Mouse (Mus musculus) common myeloid progenitor, adult 5-6 weeks (primary cell): ENCODE results near the gene Col9a3. TPM values are rescaled to one million over a fixed set of nuclear protein-coding genes. Genes with fewer than 3 reads are reported as not detected.

Source experiments
- ATAC-seq: replicated peaks from 2 replicates; pipeline ENCODE4 v1.8.0; 2016; ENCODE audit warnings: low read depth, mild to moderate bottlenecking, moderate TSS enrichment, inconsistent platforms; ENCODE audit not compliant: poor library complexity, severe bottlenecking
- total RNA-seq: library from RNA; stranded (forward); fragments of 200-1000, 187-1606 nt; gene quantifications from 2 replicates; pipeline ENCODE4 v1.2.3, GENCODE M21; 2017

The Col9a3 gene
- total RNA-seq, 1 experiment from 2014 or later: not detected

DNA sequence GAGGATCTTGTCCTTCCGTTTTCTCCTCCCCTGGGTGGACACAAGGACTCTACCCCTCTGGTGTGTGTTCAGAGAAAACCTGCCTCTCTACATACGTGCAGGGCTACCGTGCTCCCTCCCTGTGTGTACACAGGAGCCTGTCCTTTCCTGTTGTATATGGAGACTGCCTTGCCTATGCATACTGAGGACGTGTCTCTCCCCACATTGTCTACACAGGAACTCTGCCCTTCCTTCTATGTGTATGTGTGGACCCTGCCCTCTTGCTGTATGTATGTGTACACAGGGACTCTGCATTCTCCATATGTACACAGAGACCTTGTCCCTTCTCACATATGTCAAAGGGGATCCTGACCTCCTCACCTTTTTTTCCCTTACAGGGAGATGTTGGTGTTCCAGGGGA is 12.7 kb downstream of the Col9a3 start:
- no peak for ATAC-seq

DNA sequence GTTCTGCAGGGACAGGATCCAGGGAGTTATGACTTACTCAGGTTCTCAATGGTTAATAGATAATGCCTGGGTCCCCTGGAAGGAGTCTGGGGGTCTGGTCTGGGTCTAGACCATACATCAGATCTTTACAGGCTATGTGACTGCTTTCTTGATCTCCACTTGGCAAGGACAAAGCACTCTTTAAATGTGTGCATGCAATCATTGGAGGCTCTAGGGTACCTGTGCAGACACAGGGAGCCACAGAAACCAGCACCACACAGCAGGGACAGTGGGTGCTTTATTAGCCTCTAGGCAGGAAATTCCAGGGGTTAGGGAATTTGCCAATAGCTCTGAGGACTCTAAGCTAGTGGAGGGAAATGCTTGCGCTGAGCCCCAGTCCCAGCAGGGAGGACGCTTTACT is 14.3 kb downstream of the Col9a3 start:
- no peak for ATAC-seq

DNA sequence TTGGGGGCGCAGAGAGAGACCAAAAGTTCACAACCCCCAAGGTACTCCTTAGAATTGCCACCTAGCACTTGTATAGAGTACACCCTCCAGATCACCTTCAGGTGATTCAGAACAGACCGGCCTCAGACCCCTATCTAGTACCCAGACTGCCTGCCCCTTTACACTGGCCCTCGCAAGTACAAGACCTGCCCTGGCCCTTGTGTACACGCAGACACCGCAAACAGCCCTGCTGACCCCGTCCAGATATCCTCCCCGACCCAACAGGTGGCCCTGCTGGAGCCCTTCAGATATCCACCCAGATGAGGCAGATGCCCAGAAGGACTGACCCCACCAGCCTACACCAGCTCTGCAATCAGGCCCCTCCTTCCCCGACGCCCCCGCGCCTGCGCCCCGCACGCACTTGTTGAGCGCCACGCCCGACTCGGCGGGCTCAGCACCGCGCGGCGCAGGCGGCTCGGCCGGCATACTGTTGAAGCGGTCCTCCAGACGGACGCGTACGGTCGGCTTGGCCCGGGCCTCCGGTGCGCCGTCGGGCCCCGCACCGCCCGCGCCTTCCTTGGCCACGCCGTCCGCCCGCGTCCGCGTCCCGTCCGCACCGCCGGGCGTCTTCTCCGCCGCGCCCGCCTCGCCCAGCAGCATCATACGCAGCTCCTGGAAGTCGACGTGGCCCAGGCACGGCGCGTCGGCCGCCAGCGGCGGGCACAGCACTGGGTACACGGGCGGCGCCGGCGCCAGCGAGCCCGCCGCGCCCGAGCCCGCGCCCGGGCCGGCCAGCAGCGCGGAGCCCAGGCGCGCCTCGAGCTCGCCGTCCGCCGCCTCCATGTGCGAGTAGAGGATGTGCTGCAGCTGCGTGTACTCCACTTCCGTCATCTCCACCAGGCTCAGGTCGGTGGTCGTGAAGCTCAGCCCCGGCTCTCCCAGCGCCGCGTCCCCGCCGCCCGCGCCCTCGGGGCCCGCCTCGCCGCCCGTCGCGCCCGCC is 44.3 kb downstream of the Col9a3 start:
- no peak for ATAC-seq

DNA sequence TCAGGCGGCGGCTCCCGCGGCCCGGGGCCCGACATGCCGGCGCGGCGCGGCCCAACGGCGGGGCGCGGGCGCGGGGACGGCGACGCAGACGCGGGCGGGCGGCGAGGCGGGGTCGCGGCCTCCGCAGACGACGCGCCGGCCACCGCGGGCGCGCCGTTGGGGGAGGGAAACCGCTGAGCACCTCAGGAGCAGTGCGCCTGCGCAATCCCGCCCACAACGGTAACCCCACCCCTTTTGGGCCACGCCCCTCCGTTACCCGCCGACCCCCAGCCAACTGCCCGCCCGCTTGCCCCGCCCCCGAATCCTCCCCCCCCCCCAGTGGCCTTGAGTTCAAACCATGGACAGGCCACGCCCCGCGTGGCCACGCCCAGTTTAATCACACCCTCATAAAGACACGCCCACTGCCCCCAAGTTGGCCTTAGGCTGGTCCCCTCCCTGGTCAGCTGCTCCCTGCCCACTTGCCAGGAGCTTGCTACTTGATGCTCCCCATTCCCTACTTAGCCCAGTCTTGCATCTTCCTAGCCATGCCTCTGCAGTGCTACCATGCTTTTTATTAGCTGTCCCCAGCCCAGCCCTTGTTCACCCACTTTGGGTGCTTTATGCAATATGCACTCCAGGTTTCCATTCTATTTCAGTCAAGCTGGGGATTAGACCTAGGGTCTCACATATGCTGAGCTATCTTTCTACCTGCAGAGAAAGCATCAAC is 45.1 kb downstream of the Col9a3 start, which contains the start of gene Tcfl5:
Tcfl5 (minus strand) TSS at position 154 of the 706 bp plus-strand sequence.
- ATAC-seq: no peak

DNA sequence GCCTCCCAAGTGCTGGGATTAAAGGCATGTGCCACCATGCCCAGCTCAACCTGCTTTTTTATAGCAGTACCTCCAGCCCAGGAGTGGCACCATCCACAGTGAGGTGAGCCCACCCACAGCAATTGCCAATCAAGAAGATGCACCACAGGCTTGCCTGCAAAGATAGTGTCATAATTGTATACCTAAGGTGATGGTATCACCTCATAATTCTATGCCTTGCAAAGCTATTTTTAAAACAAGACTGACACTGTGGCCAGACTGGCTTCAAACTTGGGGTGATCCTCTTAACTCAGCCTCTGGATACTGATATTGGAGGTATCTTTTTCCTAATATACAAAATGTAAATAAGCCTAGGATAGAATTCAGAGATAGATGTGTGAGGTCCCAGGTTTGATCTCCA is 46.0 kb downstream of the Col9a3 start:
- ATAC-seq: no peak

DNA sequence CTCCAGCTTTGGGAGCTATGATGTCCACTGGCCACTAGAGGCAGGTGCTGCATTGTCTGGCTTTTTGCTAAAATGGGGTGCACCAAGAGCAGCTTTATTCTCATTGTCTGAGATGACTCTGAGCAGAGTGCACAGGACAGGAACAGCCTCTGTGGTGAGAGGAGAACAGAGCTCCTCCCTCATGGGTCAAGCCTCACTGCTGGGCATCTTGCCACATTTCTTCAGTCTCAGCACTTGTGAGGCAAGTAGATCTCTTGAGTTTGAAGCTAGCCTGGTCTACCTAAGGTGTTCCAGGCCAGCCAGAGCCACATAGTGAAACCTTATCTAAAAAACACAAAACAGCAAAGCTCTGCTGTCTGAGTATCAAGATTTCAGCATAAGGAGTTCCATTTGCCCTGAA is 49.3 kb downstream of the Col9a3 start:
- ATAC-seq: no peak

DNA sequence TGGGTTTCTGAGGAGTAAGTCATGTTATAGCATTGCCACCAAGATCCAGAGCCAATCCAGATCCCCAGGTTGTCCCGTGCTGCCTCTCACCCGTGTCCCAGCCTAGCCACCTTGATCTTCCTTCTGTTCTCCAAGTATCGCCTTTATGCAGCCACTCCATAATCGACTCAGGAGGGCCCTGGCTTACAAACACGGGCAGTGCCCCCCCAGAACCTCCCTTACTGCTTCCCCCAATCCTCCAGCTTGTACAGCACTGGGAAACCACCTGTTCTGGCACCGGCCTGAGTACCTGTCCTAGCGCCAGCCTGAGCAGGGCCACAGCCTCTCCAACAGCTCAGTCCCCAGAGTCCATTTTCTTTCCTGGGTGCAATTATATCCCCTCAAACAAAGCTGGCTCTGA is 57.1 kb downstream of the Col9a3 start:
- no peak for ATAC-seq

DNA sequence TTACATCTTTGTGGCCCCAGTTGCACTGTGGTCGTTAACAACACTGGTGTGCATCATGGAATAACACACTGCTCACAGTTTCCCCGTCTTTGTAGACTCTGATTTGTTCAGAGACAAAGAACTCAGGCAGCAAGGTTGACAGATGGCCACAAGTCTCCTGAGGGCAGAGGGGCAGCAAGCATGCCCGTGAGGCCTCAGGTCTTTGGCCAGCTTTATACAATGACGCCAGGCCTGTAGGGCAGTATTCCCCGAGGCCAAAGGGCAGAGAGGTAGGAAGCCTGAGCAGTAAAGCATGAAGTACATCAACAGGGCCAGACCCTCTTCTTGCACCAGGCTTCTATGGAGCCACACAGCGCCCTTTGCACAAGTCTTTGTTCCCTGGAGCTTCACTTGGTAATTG is 57.6 kb downstream of the Col9a3 start:
- ATAC-seq: no peak

DNA sequence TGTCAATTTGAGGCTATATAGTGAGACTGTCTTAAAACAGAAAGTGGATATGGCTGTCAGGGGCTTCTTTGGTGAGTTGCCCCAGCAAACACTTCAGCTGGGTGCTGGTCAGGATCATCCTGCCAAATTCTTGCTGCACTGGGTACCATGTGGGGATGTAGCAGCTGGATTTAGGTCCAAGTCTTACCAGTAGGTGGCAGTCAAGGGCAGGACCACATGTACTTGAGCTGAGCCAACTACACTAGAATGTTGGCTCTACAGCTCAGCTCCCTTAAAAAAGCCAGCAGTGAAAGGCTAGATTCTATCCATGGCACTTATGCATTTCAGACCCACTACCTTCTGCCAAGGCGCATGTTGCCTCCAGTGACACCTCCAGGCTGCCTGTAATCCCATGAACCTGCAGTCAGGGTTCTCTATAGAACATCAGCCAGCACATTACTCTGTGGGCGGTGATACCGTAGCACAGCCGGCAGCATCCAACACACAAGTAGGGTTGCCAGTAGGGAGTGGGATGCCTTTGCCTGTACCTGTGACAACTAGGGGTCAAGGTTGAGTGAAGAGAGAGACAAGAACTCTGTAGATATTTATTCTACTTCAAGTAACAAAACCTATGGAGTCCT is 59.9 kb downstream of the Col9a3 start:
- ATAC-seq: peak; percentile 90

DNA sequence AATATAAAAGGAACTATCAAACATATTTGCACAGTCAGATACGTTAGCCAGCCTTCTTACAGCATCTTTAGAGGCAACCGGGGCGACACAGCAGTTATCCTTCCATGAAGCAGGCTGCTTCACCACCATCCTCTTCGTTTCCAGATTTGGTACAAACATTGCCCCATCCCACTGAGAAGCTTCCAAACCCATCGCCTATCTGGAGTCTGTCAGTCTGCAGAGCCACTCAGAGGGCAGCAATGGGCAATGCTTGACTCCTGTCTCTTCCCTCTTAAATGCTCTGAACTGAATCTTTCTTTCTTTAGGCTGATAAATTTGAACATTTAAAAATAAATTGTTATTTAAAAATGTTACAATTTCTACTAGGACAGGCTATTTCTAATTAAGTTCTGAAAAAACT is 60.8 kb downstream of the Col9a3 start:
- no peak for ATAC-seq

DNA sequence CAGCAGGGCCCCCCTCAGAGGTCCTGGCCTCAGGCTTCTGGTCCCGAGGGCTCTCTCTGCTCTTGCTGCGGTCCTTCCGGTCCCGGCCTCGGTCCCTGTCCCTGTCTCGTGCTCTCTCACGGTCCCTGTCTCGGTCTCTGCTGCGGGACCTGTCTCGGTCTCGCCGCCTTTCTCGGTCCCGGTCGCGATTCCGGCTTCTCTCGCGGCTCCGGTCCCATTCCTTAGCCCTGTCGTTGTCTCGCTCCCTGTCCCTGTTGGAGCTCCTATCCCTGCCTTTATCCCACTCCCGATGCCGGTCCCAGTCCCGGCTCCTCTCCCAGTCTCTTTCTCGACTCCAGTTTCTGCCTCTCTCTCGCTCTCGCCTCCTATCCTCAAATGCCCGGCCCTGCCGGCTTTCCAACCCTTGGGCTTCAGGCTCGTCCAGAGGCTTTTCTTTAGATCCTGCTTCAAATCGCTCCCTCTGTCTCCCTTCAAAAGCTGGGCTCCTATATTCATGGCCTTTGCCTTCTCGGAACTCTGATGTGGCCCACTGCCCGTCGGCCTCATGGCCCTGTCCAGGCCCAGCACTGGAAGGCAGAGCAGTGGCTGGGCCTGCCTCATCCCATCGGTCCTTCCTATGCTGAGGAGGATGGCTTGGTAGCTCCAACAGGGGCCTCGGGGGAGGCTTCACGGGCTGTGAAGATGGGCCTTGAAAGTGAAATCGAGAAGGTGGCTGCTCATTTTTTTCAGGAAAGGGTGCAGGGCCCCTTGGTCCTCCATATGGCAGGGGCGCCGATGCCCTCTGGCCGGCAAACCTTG is 62.0 kb downstream of the Col9a3 start:
- ATAC-seq: no peak

DNA sequence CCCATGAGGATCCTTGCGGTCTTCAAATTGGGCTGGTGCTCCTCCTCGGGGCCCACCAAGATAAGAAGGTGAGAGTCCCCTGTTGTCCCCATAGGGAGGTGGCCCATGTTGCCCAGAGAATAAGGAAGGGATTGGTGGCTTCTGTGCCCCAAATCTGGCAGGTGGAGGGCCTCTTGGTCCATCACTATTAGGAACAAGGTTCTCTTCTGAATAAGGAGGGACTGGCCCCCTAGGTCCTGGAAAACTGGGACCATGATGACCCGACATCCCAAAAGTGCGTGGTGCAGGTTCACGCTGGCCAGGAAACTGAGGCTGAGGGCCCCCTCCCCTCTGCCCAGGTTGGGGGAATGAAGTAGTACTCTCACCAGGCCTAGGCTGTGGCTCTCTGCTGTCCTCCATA is 62.9 kb downstream of the Col9a3 start:
- no peak for ATAC-seq

DNA sequence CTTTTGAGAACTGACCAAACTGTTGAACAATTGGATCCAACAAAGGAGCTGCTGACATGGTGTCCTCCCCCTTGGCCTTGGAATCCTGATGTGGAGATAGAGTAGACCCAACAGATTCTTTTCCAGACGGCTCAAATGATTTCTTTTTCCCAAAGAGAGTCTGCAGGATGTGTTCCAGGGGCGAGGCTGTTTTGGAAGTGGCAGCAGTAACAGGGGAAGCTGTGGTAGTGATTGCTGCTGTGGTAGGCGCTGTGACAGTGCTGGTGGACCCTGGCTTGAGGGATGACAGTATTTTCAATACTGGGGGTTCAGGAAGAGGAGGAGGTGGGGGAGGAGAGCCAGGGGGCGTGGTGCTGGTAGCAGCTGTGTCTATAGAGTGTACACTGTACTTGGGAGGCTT is 64.4 kb downstream of the Col9a3 start:
- no peak for ATAC-seq

Other genes with a start within 250 kb of the Col9a3 start
- 5.9 and 12.5 TPM in 2 replicates for gene Slco4a1, start 141.5 kb upstream of the Col9a3 start, total RNA-seq
- gene Ntsr1, start 97.8 kb upstream of the Col9a3 start, total RNA-seq: not detected in 2 replicates
- 31.9 and 43.0 TPM in 2 replicates for gene Mrgbp, start 16.5 kb upstream of the Col9a3 start, total RNA-seq
- gene Ogfr, start 8.5 kb upstream of the Col9a3 start, total RNA-seq: 39.4 and 47.0 TPM in 2 replicates
- not detected in 2 replicates for gene Tcfl5, start 44.9 kb downstream of the Col9a3 start, total RNA-seq
- 64.8 and 81.1 TPM in 2 replicates for gene Dido1, start 112.2 kb downstream of the Col9a3 start, total RNA-seq
- gene Gid8, start 112.3 kb downstream of the Col9a3 start, total RNA-seq: 78.3 and 83.0 TPM in 2 replicates
- gene Slc17a9, start 127.5 kb downstream of the Col9a3 start, total RNA-seq: 6.5 and 6.8 TPM in 2 replicates
- gene Bhlhe23, start 179.1 kb downstream of the Col9a3 start, total RNA-seq: not detected in 2 replicates